Mouse (Mus musculus) frontal cortex, adult 2 months (tissue): ENCODE measurements at regions not wholly inside any gene's neighbourhood (a gene's known extent, or its start where the extent isn't known, plus 50 kb on each side); places are given as distances from the start of the nearest gene placed in this dataset.

Experiments used
- DNase-seq, 2 experiments: peaks; one replicate each; pipeline ENCODE4 v3.0.0; 2022; ENCODE audit warnings: low spot score in 1 of 2; ENCODE audit errors: extremely low spot score in 1 of 2

DNA sequence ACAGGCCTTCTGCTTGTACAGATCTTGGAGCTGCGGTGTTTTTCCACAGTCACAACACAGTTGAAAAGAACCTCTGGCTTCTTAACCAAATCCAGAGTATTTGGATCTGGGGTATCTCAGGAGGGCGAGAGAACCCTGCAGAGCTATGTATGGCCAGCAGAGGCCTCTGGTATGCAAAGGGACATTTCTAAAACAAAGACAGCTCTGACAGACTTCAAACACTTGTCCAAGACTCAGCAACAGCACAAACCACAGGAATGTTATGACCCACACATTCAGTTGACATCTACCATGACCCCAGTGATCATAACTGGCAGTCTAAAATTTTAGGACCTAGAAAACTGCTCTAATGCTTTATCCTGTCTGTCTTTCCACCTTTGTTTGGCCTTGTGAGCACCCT, 328.5 kb upstream of the Slc30a5 start:
- DNase-seq, result no peak

DNA sequence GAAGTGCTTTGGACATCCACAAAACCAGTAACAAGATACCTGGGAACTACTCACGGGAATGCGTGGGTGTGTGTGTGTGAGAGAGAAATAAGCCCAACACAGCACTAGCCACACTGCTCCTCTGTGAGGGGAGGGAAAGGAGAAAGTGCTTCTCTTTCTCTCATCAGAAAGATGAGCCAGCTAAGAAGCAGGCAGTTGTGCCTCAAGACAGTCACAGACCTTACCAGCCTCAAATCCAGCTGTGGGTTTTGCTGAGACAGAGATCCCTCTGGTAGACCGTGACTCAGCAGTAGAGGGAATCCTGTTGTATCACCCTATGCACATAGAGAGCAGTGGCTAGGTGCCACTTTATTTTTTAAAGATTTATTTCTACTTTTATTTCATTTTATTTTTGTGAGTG, 326.7 kb upstream of the Slc30a5 start:
- DNase-seq, result no peak

DNA sequence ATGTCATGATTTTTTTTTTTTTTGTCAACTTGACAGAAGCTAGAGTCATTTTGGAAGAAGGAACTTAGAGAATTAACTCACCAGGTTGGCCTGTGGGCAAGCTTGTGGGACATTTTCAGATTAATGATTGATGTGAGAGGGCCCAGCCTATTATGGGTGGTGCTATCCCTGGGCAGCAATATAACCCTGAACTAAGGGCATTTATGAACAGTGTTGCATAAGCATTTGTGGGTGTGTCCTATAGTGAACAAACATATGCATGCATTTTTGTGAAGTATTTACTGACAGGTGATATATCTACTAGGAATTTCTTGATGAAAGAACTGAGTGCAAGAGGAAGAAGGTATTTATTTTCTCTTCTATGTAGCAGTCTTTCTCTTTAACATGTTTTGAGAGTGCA, 320.5 kb upstream of the Slc30a5 start:
- DNase-seq, result no peak

DNA sequence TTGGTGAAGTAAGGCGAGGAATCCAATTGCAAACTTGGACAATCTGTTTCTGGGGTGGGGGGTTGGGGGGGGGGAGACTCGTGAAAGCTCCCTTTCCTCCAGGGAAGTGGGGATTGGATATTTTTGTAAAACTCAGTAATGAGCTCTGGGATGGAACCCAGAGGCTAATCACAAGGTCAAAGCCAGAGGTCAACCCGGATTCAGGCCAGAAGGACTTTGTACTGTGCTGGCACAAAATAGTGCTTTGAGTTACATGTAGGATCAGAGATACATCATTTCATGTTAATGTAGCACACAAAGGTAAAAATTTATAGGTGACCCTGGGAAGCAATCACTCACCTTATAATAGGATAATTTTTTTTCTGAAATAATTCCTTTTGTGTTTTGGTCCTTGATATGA, 309.5 kb upstream of the Slc30a5 start:
- no peak for DNase-seq

DNA sequence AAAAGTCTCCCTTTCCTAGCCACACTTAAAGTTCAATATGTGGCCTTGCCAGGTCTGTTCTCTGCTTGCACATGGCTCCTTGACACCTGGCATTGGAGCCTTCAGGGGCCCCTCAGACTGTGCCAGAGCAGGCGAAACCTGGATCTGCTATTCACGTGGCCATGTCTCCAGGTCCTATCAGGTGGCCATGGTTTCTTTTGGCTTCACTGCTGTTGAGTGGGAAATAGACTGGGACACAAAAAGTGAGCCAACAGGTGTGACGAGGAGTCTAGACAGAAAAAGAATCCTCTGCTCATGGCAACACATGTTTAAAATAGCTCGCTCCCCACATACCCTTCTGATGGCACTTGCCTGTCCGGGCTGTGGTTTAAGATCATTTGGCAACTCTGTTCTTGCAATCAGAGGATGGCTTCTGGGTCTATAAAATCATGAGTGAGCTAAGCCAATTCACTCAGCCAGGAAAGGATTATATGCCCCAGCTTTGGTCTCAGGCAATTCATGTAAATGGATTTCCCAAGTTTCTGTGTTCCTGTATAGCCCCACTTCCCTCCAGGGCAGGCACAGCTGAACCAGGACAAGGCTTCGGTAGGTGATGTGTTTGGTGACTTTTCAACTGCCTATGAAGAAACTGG, 309.0 kb upstream of the Slc30a5 start:
- no peak for DNase-seq

DNA sequence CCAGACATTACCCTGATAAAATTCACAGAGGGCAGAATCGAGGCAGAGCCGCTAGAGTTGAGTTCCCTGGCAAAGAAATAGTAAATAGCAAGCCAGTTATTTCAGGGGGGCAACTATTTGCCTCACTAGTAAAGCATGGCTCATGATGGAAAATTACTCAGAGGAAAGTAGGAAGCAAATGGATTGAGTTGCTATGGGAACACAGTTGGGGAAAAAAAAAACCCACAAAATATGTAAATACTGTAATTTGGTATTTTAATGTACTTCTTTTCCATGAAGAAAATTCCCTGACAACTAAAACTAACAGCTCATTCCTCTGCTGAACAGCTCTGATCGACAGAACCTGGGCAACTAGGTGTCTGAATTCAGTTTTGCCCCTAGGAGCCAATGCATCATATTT, 296.2 kb upstream of the Slc30a5 start:
- peak in 1 of 2 experiments; percentile 64 for DNase-seq

DNA sequence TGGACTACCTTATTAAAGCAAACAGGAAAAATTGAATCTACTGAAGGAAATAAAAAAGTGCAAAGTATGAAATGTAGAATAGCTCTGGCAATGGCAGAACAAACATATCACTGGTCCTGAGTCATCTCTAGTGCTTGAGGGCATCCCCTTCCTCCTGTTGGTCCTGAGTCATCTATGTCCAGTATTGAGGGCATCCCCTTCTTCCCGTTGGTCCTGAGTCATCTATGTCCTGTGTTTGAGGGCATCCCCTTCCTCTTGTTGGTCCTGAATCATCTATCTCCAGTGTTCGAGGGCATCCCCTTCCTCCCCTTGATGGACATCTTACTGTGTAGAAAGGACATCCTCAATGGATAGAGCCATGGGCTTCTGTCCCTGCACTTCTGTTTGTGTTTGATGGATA, 294.6 kb upstream of the Slc30a5 start:
- no peak for DNase-seq

DNA sequence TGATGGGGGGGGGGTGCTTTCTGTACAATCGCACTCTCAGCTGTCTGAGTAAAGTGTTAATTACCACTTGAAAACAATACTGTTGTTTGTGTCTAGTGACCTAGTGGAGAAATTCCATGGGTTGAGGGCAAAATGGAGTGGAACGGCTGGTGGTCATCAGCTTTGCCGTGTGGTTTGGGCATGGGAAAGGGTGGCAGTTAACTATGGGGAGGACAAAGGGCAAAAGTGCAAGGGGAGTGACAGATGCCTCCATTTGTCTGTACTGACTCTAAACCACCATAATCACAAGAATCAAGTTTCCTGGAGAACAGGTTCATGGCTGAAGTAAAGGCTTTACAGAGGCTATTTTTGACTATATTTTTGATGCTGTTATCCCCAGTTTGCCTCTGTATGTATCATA, 294.0 kb upstream of the Slc30a5 start:
- DNase-seq, result no peak

DNA sequence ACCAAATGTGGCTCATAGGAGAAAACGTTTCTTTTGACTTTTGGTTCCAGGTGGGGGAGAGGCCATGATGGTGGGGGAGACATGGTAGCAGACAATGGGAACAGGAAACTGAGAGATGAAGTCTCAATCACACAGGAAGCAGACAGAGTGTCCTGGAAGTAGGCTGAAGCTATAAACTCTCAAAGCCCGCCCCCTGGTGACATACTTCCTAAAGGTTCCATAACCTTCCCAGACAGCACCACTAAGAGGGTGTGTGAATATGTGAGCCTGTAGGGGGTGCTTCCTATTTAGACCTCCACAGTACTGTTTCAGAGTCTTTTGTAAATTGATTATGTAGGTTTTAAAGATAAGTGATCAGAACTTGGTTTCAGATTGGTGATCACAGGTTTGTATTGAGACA, 284.1 kb upstream of the Slc30a5 start:
- no peak for DNase-seq

DNA sequence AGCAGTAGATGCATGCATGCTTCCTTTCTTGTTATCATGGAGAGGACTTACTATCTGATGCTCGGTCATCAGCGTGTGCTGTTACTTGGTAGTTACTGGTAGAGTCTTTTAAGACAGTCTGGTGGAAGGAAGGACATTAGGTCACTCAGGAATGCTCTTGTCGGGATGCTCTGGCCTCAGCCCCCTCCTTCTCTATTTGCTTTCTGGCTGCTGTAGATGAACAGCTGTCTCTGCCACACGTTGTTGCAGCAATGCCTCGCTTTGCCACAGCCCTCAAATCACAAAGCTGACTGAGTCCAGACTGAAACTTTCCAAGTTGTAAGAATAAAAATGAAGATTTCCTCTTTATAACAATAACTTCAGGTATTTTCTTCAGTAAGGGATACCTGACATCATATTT, 282.1 kb upstream of the Slc30a5 start:
- no peak for DNase-seq

DNA sequence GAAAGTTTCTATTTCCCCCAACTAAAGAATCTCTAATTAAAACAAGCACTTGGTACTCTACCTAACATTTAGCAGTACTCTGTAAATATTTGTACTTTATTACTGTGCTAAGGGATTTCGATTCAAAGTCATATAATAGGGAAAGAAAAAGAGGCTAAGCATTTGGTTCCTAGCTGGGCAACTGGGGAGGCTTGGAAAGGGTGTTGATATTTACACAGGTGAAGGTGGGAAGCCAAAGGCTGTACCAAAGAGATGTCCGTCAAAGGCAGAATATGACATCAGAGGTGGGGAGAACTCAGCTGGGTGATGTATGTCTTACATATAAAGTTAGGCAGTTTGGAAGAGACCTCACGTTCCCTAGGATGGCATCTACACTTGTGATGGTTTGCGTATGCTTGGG, 278.9 kb upstream of the Slc30a5 start:
- no peak for DNase-seq

DNA sequence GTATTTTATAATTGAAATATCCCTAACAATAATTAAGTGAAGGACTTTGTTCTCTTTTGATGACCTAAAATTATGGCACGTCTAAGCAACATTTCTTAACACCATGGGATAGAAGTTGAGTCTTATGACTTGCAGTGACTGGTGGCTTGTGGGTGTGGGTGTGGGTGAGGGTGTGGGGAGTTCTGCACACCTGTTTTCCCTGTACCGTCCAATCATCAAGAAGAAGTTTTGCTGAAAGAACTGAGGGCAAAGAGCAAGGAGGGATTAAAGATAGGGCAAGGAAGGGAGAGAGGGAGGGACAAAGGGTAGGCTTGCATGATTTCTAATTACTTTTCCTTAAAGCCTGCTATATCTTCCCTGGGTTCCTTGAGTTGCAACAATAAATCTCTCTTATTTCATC, 278.5 kb upstream of the Slc30a5 start:
- DNase-seq, result no peak

DNA sequence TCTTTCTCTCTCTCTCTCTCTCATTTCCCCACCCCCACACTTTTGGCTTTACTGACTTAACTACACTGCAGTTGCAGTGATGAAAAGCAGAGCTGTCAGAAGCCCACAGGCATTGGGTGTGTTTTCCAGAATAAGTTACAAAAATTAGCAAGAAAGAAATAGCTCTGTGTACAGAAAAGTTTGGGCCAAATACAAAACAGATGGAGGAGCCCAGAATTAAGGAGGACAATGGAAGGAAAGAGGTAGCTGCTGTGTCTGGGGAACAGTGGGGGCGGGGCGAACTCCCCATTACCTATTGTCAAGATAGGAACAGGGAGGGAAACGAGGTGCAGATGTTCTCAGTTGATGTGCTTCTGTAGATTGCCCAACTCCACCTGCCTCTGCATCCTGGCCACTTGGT, 267.4 kb upstream of the Slc30a5 start:
- peak in 1 of 2 experiments; percentile 13 for DNase-seq

DNA sequence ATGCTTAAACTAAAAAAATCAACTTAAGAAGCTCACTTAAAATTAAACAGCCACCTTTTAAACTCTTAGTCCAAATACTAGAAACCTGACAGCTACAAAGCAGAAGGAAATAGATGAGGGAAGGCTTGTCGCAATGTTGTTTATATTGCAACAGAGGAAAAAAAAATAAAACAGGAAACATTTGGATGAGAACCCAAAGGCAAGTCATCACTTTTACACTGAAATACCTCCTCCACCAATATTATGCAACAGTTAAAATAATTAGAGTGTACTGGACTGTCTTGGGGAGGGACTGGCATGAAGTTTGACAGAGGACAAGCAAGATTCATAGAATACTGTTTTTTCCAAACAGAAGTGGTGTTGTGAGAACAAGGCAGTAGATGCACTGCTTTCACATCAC, 263.6 kb upstream of the Slc30a5 start:
- DNase-seq, result no peak

DNA sequence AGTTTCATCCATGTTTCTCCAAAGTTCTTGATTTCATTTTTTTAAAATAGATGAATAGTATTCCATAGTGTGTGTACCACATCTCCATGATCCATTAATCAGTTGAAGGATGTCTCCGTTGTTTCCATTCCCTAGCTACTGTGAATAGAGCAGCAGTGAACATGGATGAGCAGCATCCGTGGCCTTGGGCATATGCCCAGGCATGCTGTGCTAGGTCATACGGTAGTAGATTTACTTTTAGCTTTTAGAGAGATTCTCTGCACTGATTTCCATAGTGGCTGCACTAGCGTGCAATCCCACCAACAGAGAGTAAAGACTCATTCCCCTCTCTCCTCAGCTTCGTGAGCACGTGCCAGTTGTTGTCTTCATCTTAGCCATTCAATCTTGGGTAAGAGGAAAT, 263.0 kb upstream of the Slc30a5 start:
- DNase-seq, result no peak

DNA sequence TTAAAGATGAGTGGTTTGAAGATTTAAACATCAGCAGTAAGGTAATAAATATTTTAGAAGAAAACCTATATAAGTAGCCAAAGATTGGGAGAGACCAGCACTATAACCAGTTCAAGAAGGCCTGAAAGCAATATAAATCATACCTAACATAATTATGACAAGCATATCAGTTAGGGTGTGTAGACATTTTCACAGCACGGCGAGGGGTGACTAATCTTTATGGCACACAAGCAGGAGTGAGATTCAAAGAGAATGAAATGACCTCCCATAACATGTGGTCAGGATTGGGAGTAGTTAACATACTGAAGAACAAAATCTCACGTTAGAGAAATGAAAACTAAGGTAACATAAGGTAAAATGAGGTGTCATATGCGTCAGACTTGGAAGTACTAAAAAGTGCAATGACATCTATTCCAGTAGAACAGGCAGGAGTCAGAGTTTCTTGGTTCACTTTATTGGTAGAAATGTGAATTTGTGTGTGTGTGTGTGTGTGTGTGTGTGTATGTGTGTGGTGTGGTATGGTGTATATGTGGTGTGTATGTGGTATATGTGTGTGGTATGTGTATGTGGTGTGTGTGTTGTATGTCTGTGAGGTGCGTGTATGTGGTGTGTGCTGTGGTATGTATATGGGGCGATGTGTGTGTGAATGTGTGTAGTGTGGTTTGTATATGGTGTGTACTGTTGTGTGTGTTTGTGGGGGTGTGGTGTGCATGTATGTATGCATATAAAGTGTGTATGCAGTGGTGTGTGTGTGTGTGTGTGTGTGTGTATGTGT, 262.0 kb upstream of the Slc30a5 start:
- DNase-seq, result no peak

DNA sequence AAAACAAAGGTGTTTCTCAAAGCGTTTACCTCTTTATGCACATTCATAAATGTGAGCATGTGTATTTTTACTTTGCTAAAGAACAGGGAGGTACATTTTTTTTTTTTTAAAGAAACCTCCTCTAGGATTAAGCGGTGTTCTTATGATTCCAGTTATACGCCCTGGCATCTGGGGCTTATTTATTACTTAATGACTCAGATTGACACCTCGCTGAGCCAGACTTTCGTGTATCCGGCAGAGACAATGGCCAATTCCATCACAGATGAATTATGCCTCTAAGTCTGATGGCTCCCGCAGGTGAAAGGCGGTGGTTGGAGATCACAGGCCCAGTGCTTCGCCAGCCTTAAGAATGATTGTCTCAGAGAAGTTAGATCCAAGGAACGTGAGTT, 259.5 kb upstream of the Slc30a5 start:
- no peak for DNase-seq

DNA sequence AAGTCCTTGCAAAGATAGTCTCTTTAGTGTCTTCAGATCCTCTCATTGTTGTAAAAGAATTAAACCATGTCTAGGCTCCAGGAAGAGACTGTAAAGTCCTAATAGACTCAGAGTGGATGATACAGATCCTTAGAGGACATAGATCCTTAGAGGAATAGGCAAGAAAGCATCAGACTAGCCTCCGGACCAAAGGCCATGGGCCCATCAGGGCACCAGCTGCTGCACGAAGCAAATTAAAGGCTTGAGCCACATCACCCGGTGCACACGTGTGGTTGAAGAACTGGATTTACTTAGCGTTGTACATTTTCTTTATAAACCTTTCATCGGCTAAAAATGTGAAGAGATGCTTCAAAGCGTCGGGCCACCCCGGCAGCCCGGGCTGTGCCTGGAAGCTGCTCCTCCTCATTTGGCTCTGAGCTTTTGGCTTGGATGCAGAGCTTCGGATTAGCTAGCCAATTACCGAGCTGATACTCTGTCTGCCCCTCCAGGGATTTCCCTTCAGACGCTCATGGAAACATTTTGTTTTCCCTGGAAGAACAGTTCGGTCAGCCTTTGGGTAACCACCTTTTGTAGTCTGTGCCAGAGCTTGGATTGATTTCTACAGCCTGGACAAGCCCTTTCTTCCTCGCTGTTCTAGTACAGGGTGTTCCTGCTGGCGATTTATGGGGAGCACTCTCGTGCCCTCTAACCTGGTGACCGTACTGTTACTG, 259.0 kb upstream of the Slc30a5 start:
- peak; percentile 25 to 36 for DNase-seq

DNA sequence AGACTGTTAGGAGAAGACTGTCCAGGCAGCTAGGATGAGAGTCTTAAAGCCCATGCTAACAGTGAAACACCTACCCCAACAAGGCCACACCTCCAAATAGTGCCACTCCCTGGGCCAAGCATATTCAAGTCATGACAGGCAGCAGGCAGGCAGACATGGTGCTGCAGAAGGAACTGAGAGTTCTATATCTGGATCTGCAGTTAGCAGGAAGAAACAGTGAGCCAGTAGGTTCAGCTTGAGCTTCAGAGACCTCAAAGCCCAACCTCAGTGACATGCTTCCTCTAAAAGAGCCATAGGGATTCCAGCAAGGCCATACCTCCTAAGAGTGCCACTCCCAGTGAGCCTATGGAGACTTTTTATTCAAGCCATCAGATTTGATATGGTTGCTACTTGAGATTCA, 252.0 kb upstream of the Slc30a5 start:
- no peak for DNase-seq

DNA sequence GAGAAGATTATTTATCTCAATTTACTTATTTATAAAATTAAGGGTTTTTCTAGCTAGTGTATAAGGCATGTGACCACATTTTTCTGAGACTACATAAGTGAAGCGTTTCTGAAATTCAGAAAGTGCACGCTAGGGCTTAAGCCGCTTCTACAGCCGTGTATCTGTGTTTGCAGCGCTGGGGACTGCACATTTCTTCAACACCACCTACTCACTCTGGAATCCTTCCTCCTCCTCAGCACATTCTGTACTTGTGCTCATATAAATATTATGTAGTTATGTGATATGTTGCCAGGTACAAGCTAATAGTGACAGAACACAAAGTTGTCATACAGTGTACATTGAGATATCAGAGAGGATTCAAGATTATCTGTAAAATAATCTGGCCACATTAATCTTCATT, 251.0 kb upstream of the Slc30a5 start:
- no peak for DNase-seq

DNA sequence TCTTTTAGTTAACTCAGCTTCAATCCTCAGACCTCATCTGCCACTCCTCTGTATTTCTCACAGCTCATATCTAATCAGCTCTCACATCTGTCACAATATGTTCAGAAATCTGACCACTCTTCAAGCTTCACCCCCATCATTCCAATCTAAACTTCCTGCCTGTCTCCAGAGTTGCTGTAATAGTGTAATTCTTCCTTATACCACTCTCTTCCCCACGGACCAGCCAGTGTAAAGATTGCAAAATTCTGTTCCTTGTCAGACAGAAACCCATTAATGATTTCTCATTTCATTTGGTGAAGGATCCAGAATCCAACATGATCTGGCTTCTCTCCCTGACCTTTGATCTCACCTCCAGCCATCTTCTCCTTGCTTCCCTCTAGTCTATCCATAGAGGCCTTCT, 250.2 kb upstream of the Slc30a5 start:
- no peak for DNase-seq

DNA sequence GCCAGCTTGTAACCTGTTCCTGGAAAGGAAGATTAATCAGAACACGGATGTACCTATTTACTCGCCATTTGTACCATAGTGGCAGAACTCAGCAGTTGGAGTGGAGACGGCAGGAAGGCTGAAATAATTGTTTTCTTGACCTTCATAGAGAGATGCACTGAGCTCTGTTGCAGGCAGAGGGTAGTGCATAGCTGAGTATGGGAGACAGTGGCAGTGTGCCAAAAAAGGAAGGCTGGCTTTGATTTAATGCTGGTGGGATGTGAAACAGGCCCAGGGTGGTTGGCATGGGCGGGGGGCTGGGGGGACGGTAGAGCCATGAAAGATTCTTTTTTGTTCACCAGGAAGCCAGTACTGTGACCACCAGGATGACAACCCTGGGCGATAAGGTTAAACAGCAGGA, 235.3 kb upstream of the Slc30a5 start:
- no peak for DNase-seq
